Mouse (Mus musculus) layer of hippocampus, adult 18-20 months (tissue): ENCODE measurements around the gene Lhpp. TPM values are rescaled to one million over a fixed set of nuclear protein-coding genes. Genes with fewer than 3 reads are reported as not detected.

Source experiments
- DNase-seq, 2 experiments: peaks; one replicate each; pipeline ENCODE4 v3.0.0; 2022; ENCODE audit warnings: low spot score in 2 of 2
- total RNA-seq, 2 experiments: library from RNA; stranded (reverse); gene quantifications; 2 replicates each; pipeline ENCODE4 v1.2.3; 2021

The Lhpp gene
- total RNA-seq, 2 experiments from 2014 or later = 20.3 to 26.5 TPM

- no peak for DNase-seq
Measured at GRCm38 (mm10) chr7:132597251-132598041, 13.0 kb upstream of the Lhpp start.

DNA sequence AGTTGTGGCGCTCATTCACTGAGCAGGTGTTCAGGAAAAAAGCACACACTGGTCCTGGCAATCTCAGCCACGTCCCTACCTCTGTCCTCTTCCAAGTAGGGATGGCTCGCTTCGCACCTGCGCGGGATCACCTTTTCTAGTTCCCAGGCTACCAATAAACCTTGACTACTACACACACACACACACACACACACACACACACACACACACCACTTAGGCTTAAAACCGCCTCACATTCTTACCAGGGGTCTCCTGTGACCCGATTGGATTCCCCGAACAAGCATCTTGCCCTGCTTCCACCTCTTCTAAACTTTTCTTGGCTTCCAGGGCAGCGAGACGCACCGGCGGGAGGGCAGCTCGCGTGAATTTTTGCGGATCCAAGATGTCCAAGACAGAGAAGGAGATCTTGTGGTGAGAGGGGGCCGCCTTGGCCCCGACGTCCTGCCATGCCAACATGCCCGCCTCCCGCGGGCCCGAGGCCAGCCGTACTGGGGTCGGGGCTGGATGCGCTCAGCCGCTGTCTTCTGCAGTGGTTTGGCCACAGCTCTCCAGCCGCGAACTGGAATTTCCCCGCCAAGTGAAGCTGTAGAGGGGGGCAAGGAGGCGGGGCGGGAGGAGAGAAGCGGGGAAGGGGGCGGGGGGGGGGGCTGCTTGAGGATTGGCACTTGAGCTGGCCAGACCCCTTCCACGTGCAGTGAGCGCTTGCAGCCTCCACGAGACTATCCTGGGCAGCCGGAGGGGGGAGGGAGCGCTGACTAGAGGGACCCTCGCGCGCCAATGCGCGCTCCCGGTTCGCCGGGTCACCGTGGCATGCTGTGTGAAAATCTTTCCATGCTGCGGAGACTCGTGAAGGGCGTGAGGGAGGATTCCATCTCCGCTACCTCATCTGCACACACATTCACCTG is 11.1 kb upstream of the Lhpp start, which contains the start of gene Nkx1-2:
TSS of gene Nkx1-2 (minus strand) at position 567 of the 905 bp plus-strand sequence.
- DNase-seq = no peak

GRCm38 (mm10) chr7:132600026-132600425 is 10.4 kb upstream of the Lhpp start:
- DNase-seq = no peak

- no peak for DNase-seq
Measured at GRCm38 (mm10) chr7:132600926-132601325, 9.5 kb upstream of the Lhpp start.

GRCm38 (mm10) chr7:132604720-132605119 is 5.7 kb upstream of the Lhpp start:
- no peak for DNase-seq

GRCm38 (mm10) chr7:132605689-132606088 is 4.7 kb upstream of the Lhpp start:
- DNase-seq = peak in 1 of 2 experiments; percentile 23

DNA sequence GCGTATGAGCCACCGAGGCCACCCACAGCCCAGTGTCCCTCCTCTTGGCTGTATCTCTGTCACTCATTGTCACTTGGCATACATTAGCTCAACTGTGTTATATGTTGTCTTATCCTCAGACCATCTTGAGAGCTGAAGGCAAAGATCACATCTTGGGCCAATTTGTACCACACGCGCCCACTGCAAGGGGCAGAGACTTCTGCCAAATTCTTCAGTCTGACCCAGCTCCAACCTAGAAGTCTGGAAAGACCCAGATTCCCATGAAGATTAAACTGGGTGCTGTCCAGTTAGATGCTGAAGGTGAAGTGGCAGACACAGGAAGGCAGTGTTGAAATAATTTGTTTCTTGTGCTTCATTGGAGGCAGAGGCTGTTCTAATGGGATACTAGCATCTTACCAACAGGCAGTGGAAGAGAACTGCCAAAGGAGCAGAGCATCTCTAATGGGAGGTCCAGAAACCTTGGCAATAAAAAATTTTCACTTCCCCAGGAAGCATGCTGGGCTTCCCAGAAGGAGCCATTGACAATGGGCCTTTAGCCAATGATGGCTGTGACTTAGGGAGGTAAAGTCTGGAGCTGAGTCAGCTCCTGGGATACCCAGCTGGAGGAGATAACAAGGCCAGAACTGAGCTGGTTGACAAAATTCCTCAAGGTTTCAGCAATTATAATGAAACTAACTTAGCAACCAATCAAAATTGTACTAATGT is 2.0 kb upstream of the Lhpp start:
- DNase-seq = no peak

GRCm38 (mm10) chr7:132611530-132611929 is 1.1 kb downstream of the Lhpp start:
- no peak for DNase-seq

GRCm38 (mm10) chr7:132615346-132615745 is 4.9 kb downstream of the Lhpp start:
- no peak for DNase-seq

- DNase-seq = no peak
Measured at GRCm38 (mm10) chr7:132616391-132616790, 6.0 kb downstream of the Lhpp start.

GRCm38 (mm10) chr7:132617021-132617564 is 6.7 kb downstream of the Lhpp start:
- no peak for DNase-seq

- DNase-seq = no peak
Measured at GRCm38 (mm10) chr7:132619549-132619948, 9.1 kb downstream of the Lhpp start.

- DNase-seq = no peak
Measured at GRCm38 (mm10) chr7:132619975-132620918, 9.8 kb downstream of the Lhpp start.

DNA sequence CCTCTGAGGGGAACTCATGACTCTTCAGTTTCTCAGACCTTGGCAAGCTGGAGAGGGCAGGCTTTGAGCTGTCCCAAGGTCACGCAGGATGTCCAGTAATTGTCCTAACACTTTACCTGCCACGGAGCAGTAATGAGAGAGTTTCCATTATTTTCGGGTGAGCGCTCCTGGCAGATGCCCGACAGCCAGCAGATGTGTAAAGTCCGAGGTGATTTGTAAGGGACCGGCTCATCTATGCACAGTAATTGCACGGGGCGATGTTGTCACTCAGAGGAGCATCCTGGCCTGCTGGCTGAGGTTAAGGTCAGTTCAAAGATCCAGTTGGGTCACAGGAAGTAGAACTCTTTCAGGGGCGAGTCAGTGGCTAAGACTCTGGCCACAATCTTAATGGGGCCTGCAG is 13.7 kb downstream of the Lhpp start:
- no peak for DNase-seq

- DNase-seq = no peak
Measured at GRCm38 (mm10) chr7:132626174-132626573, 15.7 kb downstream of the Lhpp start.

GRCm38 (mm10) chr7:132627448-132627847 is 17.0 kb downstream of the Lhpp start:
- no peak for DNase-seq

DNA sequence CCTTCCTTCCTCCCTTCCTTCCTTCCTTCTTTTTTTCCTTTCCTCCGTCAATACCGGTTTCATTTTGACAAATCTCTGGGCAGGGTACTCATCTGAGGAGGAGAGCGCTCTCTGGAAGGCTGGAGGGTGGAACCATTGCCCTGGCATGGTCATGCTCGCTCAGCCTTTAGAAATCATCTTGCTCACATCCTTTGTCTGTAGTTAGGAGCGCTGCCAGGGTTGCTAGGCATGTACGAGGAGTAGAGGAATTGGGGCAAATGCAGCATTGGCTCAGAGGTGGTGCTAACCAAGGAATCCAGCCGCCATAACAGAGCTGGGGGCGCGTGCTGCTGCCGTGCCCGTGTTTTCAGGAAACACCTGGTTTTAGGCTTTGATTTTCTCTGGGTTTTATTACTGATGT is 20.9 kb downstream of the Lhpp start:
- DNase-seq = peak; percentile 35 to 63

- no peak for DNase-seq
Measured at GRCm38 (mm10) chr7:132637292-132637691, 26.9 kb downstream of the Lhpp start.

DNA sequence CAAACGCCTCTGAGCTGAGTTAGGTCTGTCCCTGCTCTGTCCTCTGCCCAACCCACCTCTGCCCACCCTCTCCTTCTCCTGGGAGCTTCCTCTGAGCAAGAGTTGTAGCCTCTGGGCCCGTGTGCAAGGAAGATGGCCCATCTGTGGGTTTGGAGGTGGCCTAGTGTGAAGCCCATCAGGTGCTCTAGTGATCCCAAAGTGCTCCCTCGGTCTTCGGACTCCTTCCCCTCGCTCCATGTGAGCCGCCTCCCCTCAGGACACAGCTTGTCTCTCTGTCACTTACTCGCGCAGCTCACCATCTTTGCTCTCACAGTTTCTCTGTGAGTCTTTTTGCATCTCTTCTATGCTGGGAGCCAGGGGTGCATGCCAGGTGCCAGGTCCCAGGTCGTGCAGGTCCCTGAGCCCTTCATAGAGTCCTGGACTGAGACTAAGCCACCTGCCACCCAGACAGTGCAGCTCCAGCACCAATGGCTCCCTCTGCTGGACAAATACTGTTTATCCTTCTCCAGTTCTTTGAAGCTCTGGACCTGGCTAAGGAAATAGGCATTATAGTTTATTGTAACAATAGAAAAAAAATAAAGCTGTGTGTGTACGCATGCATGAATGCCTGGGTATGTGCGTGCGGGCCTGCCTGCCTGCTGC is 28.1 kb downstream of the Lhpp start:
- peak in 1 of 2 experiments; percentile 73 for DNase-seq
